In genomic region chr2:33631708-33632343, GRCm38 (mm10) we compare ENCODE assay signal across 8 mouse cellular contexts. TPM values are rescaled to one million over a fixed set of nuclear protein-coding genes. Genes with fewer than 3 reads are reported as not detected.
DNase-seq lines count a peak whose midpoint lies in the region; ATAC-seq and TF ChIP-seq lines count a peak whose summit lies in the region.

No protein-coding gene starts in this region.

- no peaks in the 10 kb centered on the region for H3K36me3 ChIP-seq in intestine, embryonic 14.5 days (ENCODE audit: control insufficient read depth, insufficient read depth, low read length)
- no peaks in the 10 kb centered on the region for H3K36me3 ChIP-seq in intestine, embryonic 16.5 days (ENCODE audit: control insufficient read depth, insufficient read depth, low read length)
- no peaks in the 10 kb centered on the region for H3K36me3 ChIP-seq in hindbrain, embryonic 10.5 days
- no peaks in the 10 kb centered on the region for H3K36me3 ChIP-seq in midbrain, embryonic 15.5 days (replicated peaks)

- 2% methylated on average over 31 of the region's 31 CpGs for WGBS in intestine, embryonic 14.5 days
- 2% methylated on average over 31 of the region's 31 CpGs for WGBS in intestine, embryonic 16.5 days
- WGBS in hindbrain, embryonic 10.5 days: 2% methylated on average over 31 of the region's 31 CpGs
- WGBS in midbrain, embryonic 15.5 days: 1% methylated on average over 31 of the region's 31 CpGs

- DNase-seq in intestine, embryonic 14.5 days (ENCODE audit: low spot score): peak; percentile 63
- DNase-seq in brain, embryonic 14.5 days (ENCODE audit: low read depth): peak; percentile 37
- DNase-seq in hindbrain, embryonic 10.5 days (ENCODE audit: low spot score): peak; percentile 67
- DNase-seq in left cerebral cortex, adult 11 months (ENCODE audit: low spot score): no peak
- no peak for DNase-seq in testis, postnatal 14 days (ENCODE audit: low spot score)
- no peak for DNase-seq in right cerebral cortex, postnatal 36 days (ENCODE audit: low spot score in 2 of 2)

- H3K9me3 ChIP-seq in intestine, embryonic 14.5 days (ENCODE audit: control insufficient read depth, low read length): no peaks in the 10 kb centered on the region
- no peaks in the 10 kb centered on the region for H3K9me3 ChIP-seq in intestine, embryonic 16.5 days (ENCODE audit: control insufficient read depth, low read length)
- no peaks in the 10 kb centered on the region for H3K9me3 ChIP-seq in hindbrain, embryonic 10.5 days
- H3K9me3 ChIP-seq in midbrain, embryonic 15.5 days: no peaks in the 10 kb centered on the region

- no peak for TF ChIP-seq CTCF in brain, embryonic 14.5 days (IDR thresholded peaks at IDR 0.05; ENCODE audit: borderline replicate concordance, extremely low read depth, insufficient read depth, insufficient read length)

- H3K4me1 ChIP-seq in intestine, embryonic 14.5 days (replicated peaks; ENCODE audit: control insufficient read depth, insufficient read depth, low read length): peaks cover 4% of the 10 kb centered on the region; the same call in 1 of the 2 replicates
- 0 out of 2 replicates have a peak, but pooled peaks cover 4% of the 10 kb centered on the region for H3K4me1 ChIP-seq in intestine, embryonic 16.5 days (ENCODE audit: control insufficient read depth, insufficient read depth, low read length)
- H3K4me1 ChIP-seq in hindbrain, embryonic 10.5 days (replicated peaks): peaks cover 96% of the 10 kb centered on the region
- peaks cover 26% of the 10 kb centered on the region for H3K4me1 ChIP-seq in midbrain, embryonic 15.5 days

- TF ChIP-seq POLR2A in brain, embryonic 14.5 days (IDR thresholded peaks at IDR 0.05; ENCODE audit: borderline replicate concordance, extremely low read depth, insufficient read depth, insufficient read length, poor library complexity, severe bottlenecking): no peak

- no peak for ATAC-seq in intestine, embryonic 14.5 days (replicated peaks; ENCODE audit: low FRiP score, low TSS enrichment, low read depth)
- no peak for ATAC-seq in intestine, embryonic 16.5 days
- ATAC-seq in midbrain, embryonic 15.5 days (replicated peaks): no peak

- H3K27me3 ChIP-seq in intestine, embryonic 14.5 days (replicated peaks; ENCODE audit: control insufficient read depth, insufficient read depth, low read length): peaks cover 99% of the 10 kb centered on the region
- peaks cover 91% of the 10 kb centered on the region for H3K27me3 ChIP-seq in intestine, embryonic 16.5 days (replicated peaks; ENCODE audit: control insufficient read depth, insufficient read depth, low read length)
- peaks cover 100% of the 10 kb centered on the region for H3K27me3 ChIP-seq in hindbrain, embryonic 10.5 days (ENCODE audit: insufficient read depth, poor library complexity, severe bottlenecking)
- peaks cover 87% of the 10 kb centered on the region for H3K27me3 ChIP-seq in midbrain, embryonic 15.5 days (replicated peaks)

- H3K4me2 ChIP-seq in intestine, embryonic 14.5 days (ENCODE audit: low read length): no peak overlapping the region
- H3K4me2 ChIP-seq in intestine, embryonic 16.5 days (ENCODE audit: low read depth, low read length): no peak overlapping the region
- H3K4me2 ChIP-seq in midbrain, embryonic 15.5 days: peak overlapping the region; percentile 37

- H3K27ac ChIP-seq in intestine, embryonic 14.5 days (ENCODE audit: low read depth): no peak overlapping the region
- H3K27ac ChIP-seq in intestine, embryonic 16.5 days (ENCODE audit: low read length): no peak overlapping the region
- peak overlapping the region; percentile 84 for H3K27ac ChIP-seq in hindbrain, embryonic 10.5 days
- no peak overlapping the region for H3K27ac ChIP-seq in midbrain, embryonic 15.5 days

- no peak overlapping the region for H3K4me3 ChIP-seq in intestine, embryonic 14.5 days (ENCODE audit: low read depth, low read length)
- H3K4me3 ChIP-seq in intestine, embryonic 16.5 days (ENCODE audit: low read length): no peak overlapping the region
- H3K4me3 ChIP-seq in hindbrain, embryonic 10.5 days: peak overlapping the region; percentile 42
- no peak overlapping the region; the same call in 1 of the 2 replicates for H3K4me3 ChIP-seq in midbrain, embryonic 15.5 days

- no peak overlapping the region for H3K9ac ChIP-seq in intestine, embryonic 14.5 days (ENCODE audit: low read length)
- no peak overlapping the region for H3K9ac ChIP-seq in intestine, embryonic 16.5 days (ENCODE audit: low read depth, low read length)
- H3K9ac ChIP-seq in midbrain, embryonic 15.5 days: no peak overlapping the region

RNA-seq across cellular contexts. Expression of gene Lmx1b, which starts 8.5 kb away (rescaled TPM):
- polyA plus RNA-seq in intestine, embryonic 14.5 days (2014; fragmentation: Nextera tagmentation; extraction: Ambion mirVana): 0.07 TPM in 1 of 2 replicates, not detected in the other
- 0.04 TPM in 1 of 2 replicates, not detected in the other for polyA plus RNA-seq in intestine, embryonic 16.5 days (2015; fragmentation: Nextera tagmentation; extraction: Ambion mirVana)
- polyA plus RNA-seq in brain, embryonic 14.5 days (2012; rRNA removed): 2.9 and 16.0 TPM in 2 replicates
- polyA plus RNA-seq in hindbrain, embryonic 10.5 days (2016; fragmentation: Nextera tagmentation; extraction: Ambion mirVana): 2.5 and 7.7 TPM in 2 replicates
- polyA plus RNA-seq in midbrain, embryonic 15.5 days (2015; fragmentation: Nextera tagmentation; extraction: Ambion mirVana): 1.5 and 1.7 TPM in 2 replicates

Comparison
In these comparisons a context has a peak if more than half of its experiments do, and no peak if none do; other contexts are left out.
1. DNase-seq: peak in intestine, embryonic 14.5 days (single experiment), brain, embryonic 14.5 days (single experiment) and hindbrain, embryonic 10.5 days (single experiment); none in left cerebral cortex, adult 11 months (single experiment), testis, postnatal 14 days (single experiment) and right cerebral cortex, postnatal 36 days (0 of 2).